Mouse (Mus musculus): ENCODE measurements around the gene Epb41. TPM values are rescaled to one million over a fixed set of nuclear protein-coding genes. Genes with fewer than 3 reads are reported as not detected.
A peak's percentile ranks its signal among the peaks of the same experiment; 100 is the strongest.

The Epb41 gene
- polyA plus RNA-seq, 1 experiment from 2014 or later: 208 TPM

DNA sequence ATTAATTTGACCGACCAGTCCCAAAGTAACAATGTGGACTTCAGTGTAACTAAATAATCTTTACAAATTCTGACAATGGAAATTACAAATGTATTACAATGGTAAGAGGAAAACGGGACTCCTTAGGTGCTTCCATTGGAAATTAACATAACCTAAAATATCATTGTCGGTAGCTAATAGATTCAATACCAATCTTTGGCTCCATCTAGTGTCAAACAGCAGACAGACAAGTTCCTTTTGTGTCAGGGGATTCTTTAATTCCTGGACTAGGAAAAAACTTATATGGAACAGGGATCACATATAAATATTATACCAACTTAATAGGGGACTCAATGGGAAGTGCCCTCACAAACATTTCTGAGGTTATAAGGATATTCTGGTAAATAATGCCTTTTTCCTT, 26.0 kb upstream of the Epb41 start:
- H3K27ac ChIP-seq (ENCODE audit: low read depth, low read length): no peak overlapping the region
- no peaks in the 10 kb centered on the region for H3K27me3 ChIP-seq (ENCODE audit: control insufficient read depth, insufficient read depth, low read length)
- H3K36me3 ChIP-seq (ENCODE audit: control insufficient read depth, insufficient read depth, low read length): no peaks in the 10 kb centered on the region
- ATAC-seq (ENCODE audit: low FRiP score) (no peak), DNase-seq (ENCODE audit: low spot score) (peak; percentile 11)
- WGBS: 44% methylated on average over 3 of the region's 3 CpGs
- no peak overlapping the region for H3K9ac ChIP-seq (ENCODE audit: low read depth, low read length)
- H3K9me3 ChIP-seq (ENCODE audit: control insufficient read depth, low read length): no peaks in the 10 kb centered on the region
- no peaks in the 10 kb centered on the region for H3K4me1 ChIP-seq (replicated peaks; ENCODE audit: control insufficient read depth, insufficient read depth, low read length)
- H3K4me3 ChIP-seq (ENCODE audit: low read depth, low read length): no peak overlapping the region
- no peak overlapping the region for H3K4me2 ChIP-seq (replicated peaks; ENCODE audit: low read depth, low read length)

DNA sequence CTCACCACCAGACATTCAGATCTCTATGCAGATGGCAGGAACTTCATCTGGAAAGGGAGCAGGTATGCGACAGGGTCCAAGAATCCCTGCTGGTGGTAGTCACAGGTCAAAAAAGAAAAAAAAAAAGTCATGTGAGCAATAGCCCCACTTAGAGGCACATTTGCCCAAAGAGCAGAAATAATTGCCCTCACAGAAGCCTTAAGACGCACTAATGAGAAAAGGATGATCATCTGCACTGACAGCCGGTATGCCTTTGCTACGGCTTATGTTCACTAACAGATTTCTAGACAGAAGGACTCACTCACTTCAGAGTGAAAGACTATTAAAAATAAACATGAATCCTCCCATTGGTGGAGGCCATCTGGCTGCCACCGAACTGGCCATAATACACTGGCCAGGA, 24.4 kb upstream of the Epb41 start:
- no peak overlapping the region for H3K4me2 ChIP-seq (replicated peaks; ENCODE audit: low read depth, low read length)
- no peak overlapping the region for H3K4me3 ChIP-seq (ENCODE audit: low read depth, low read length)
- WGBS: 78% methylated on average over 5 of the region's 5 CpGs
- no peak for DNase-seq (ENCODE audit: low spot score)
- no peaks in the 10 kb centered on the region for H3K27me3 ChIP-seq (ENCODE audit: control insufficient read depth, insufficient read depth, low read length)
- ATAC-seq (ENCODE audit: low FRiP score): no peak
- H3K9ac ChIP-seq (ENCODE audit: low read depth, low read length): no peak overlapping the region
- no peak overlapping the region for H3K27ac ChIP-seq (ENCODE audit: low read depth, low read length)
- no peaks in the 10 kb centered on the region for H3K36me3 ChIP-seq (ENCODE audit: control insufficient read depth, insufficient read depth, low read length)
- no peaks in the 10 kb centered on the region for H3K4me1 ChIP-seq (replicated peaks; ENCODE audit: control insufficient read depth, insufficient read depth, low read length)
- no peaks in the 10 kb centered on the region for H3K9me3 ChIP-seq (ENCODE audit: control insufficient read depth, low read length)

DNA sequence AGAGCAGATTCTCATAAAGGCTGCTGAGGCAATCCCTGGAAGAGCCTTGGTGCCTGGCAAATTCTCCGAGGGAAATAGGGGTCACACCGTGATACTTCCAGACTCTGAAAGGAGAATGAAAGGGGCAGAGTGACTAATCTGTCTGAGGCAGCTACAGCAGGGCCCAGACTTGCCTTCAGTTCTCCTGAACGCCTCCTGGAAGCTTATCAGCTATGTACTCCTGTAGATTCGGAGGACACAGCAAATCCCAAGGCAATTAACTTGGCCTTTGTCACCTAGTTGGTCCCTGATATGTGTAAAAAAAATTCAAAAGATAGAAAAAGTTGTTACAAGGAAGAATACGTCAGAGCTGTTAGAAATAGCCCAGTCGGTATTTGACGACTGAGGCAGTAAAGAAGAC, 19.9 kb upstream of the Epb41 start:
- Histone ChIP-seq H3K9me3 (ENCODE audit: control insufficient read depth, low read length) (no peaks in the 10 kb centered on the region), H3K9ac (ENCODE audit: low read depth, low read length) (no peak overlapping the region), H3K27ac (ENCODE audit: low read depth, low read length) (no peak overlapping the region), H3K27me3 (ENCODE audit: control insufficient read depth, insufficient read depth, low read length) (no peaks in the 10 kb centered on the region), H3K4me1 (replicated peaks; ENCODE audit: control insufficient read depth, insufficient read depth, low read length) (no peaks in the 10 kb centered on the region), H3K4me2 (replicated peaks; ENCODE audit: low read depth, low read length) (no peak overlapping the region), H3K36me3 (ENCODE audit: control insufficient read depth, insufficient read depth, low read length) (no peaks in the 10 kb centered on the region), H3K4me3 (ENCODE audit: low read depth, low read length) (no peak overlapping the region)
- 81% methylated on average over 7 of the region's 7 CpGs for WGBS
- DNase-seq (ENCODE audit: low spot score) (no peak), ATAC-seq (ENCODE audit: low FRiP score) (no peak)

DNA sequence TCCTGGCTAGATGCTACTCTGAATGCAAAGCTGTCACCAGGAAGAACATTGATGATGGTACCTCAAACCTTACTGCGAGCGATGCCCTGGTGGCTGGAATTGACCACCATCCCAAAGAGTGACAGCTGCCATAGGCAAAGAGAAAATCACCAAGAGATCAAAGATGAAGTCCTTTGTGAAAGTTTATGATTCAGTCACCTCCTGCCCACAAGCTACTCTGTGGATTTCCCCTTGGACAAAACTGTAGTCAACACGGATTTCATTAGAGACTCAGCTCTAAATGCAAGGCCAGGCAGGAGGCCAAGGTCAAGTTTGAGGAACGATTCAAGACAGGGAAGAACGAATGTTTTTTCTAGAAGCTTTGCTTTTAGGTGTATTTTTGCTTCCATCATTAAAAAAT, 18.8 kb upstream of the Epb41 start:
- H3K4me3 ChIP-seq (ENCODE audit: low read depth, low read length): no peak overlapping the region
- no peak for ATAC-seq (ENCODE audit: low FRiP score)
- 93% methylated on average over 5 of the region's 5 CpGs for WGBS

DNA sequence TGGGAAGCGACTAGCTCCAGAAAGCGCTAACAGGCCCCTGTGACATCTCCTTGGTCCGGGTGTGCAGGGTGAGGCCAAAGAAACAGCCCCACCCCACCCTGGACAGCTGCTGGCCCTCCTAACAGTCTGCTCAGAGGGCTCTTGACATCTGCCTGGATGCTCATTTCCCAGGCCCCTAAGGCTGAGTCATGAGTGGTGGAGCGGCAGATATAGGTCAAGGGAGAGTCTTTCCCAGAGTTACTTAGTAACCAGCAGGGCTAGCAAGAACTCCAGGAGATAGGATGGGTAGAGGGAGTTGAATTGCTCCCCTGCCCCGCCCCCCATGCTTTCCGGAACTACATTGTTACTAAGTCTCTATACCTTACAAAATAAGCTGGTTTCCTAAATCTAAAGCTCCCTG, 18.0 kb upstream of the Epb41 start:
- Histone ChIP-seq H3K27ac (ENCODE audit: low read depth, low read length) (no peak overlapping the region), H3K9me3 (ENCODE audit: control insufficient read depth, low read length) (no peaks in the 10 kb centered on the region), H3K4me3 (ENCODE audit: low read depth, low read length) (no peak overlapping the region), H3K9ac (ENCODE audit: low read depth, low read length) (no peak overlapping the region), H3K27me3 (ENCODE audit: control insufficient read depth, insufficient read depth, low read length) (no peaks in the 10 kb centered on the region), H3K36me3 (ENCODE audit: control insufficient read depth, insufficient read depth, low read length) (no peaks in the 10 kb centered on the region), H3K4me2 (replicated peaks; ENCODE audit: low read depth, low read length) (no peak overlapping the region), H3K4me1 (replicated peaks; ENCODE audit: control insufficient read depth, insufficient read depth, low read length) (no peaks in the 10 kb centered on the region)
- DNase-seq (ENCODE audit: low spot score) (no peak), ATAC-seq (ENCODE audit: low FRiP score) (no peak)
- 72% methylated on average over 6 of the region's 6 CpGs for WGBS

More for the DNA sequence above, 18.8 kb upstream of the Epb41 start:
- Histone ChIP-seq H3K9me3 (ENCODE audit: control insufficient read depth, low read length) (no peaks in the 10 kb centered on the region), H3K9ac (ENCODE audit: low read depth, low read length) (no peak overlapping the region), H3K4me2 (replicated peaks; ENCODE audit: low read depth, low read length) (no peak overlapping the region), H3K36me3 (ENCODE audit: control insufficient read depth, insufficient read depth, low read length) (no peaks in the 10 kb centered on the region), H3K4me1 (replicated peaks; ENCODE audit: control insufficient read depth, insufficient read depth, low read length) (no peaks in the 10 kb centered on the region), H3K27ac (ENCODE audit: low read depth, low read length) (no peak overlapping the region), H3K27me3 (ENCODE audit: control insufficient read depth, insufficient read depth, low read length) (no peaks in the 10 kb centered on the region)
- DNase-seq (ENCODE audit: low spot score): no peak

DNA sequence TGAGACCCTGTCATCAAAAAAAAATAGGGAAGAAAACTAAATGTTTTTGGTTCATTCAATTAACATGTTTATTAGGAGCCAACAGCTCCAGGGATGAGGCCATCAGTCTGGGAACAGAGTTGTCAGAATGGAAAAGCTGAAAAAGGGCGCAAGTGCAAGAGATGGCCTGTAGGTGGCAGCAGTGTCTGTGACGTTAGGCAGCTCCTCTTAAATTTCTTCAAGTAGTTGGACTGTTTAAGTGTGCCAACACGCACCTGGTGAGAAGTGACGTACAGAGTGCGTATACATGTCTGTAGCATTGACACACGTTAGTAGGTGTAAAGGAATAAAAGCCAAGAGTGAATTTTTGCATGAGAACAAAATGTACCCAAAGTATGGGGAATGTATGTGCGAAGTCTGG, 13.8 kb upstream of the Epb41 start:
- WGBS: 19% methylated on average over 7 of the region's 7 CpGs
- Histone ChIP-seq H3K9ac (ENCODE audit: low read depth, low read length) (no peak overlapping the region), H3K4me1 (replicated peaks; ENCODE audit: control insufficient read depth, insufficient read depth, low read length) (no peaks in the 10 kb centered on the region), H3K4me2 (replicated peaks; ENCODE audit: low read depth, low read length) (no peak overlapping the region), H3K9me3 (ENCODE audit: control insufficient read depth, low read length) (no peaks in the 10 kb centered on the region), H3K36me3 (ENCODE audit: control insufficient read depth, insufficient read depth, low read length) (no peaks in the 10 kb centered on the region), H3K4me3 (ENCODE audit: low read depth, low read length) (no peak overlapping the region), H3K27ac (ENCODE audit: low read depth, low read length) (no peak overlapping the region), H3K27me3 (ENCODE audit: control insufficient read depth, insufficient read depth, low read length) (no peaks in the 10 kb centered on the region)
- ATAC-seq (ENCODE audit: low FRiP score) (no peak), DNase-seq (ENCODE audit: low spot score) (peak; percentile 87)

DNA sequence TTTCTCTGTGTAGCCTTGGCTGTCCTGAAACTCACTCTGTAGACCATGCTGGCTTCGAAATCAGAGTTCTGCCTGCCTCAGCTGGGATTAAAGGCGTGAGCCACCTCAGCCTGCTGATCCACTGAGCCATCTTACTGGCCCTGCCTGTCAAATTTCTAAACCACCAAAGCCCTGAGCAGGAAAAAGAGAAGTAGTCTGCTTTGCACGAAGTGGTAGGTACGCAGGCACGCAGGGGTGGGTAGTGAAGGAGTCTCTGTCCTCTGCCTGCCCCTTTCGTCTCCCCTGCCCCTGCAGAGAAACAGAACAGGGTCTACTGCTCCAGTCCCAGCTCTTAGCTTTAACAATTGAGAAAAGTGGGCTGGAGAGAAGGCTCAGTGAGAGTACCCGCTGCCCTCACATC, 10.0 kb upstream of the Epb41 start:
- ATAC-seq (ENCODE audit: low FRiP score): no peak
- H3K9me3 ChIP-seq (ENCODE audit: control insufficient read depth, low read length): no peaks in the 10 kb centered on the region
- 85% methylated on average over 7 of the region's 7 CpGs for WGBS

DNA sequence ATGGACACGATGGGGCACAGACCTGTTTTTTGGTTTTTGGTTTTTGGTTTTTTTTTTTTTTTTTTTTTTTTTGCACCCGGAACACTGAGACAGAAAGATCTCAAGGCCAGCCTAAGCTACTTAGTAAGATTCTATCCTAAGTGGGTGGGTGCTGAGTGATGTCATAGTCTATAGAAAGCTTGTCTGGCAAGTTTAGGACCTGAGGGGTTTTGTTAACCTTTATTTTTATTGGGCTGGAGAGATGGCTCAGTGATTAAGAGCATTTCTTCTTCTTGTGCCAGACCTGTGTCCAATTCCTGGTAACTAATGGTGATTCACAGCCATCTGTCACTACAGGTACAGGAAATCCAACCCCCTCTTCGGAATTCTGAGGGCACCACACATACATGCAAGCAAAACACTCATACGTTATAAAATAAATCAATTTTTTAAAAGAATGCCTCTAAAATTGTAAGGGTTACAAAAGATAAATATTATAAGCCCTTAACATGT, 5.4 kb upstream of the Epb41 start:
- no peak for ATAC-seq (ENCODE audit: low FRiP score)
- no peaks in the 10 kb centered on the region for H3K36me3 ChIP-seq (ENCODE audit: control insufficient read depth, insufficient read depth, low read length)
- no peaks in the 10 kb centered on the region for H3K4me1 ChIP-seq (replicated peaks; ENCODE audit: control insufficient read depth, insufficient read depth, low read length)
- H3K4me3 ChIP-seq (ENCODE audit: low read depth, low read length): no peak overlapping the region
- no peak overlapping the region for H3K4me2 ChIP-seq (replicated peaks; ENCODE audit: low read depth, low read length)
- no peaks in the 10 kb centered on the region for H3K9me3 ChIP-seq (ENCODE audit: control insufficient read depth, low read length)
- WGBS: 77% methylated on average over 4 of the region's 4 CpGs
- peaks cover 3% of the 10 kb centered on the region; the same call in 1 of the 2 replicates for H3K27me3 ChIP-seq (ENCODE audit: control insufficient read depth, insufficient read depth, low read length)
- no peak overlapping the region for H3K9ac ChIP-seq (ENCODE audit: low read depth, low read length)
- DNase-seq (ENCODE audit: low spot score): no peak
- no peak overlapping the region for H3K27ac ChIP-seq (ENCODE audit: low read depth, low read length)

More for the DNA sequence above, 10.0 kb upstream of the Epb41 start:
- Histone ChIP-seq H3K4me1 (replicated peaks; ENCODE audit: control insufficient read depth, insufficient read depth, low read length) (no peaks in the 10 kb centered on the region), H3K4me2 (replicated peaks; ENCODE audit: low read depth, low read length) (no peak overlapping the region), H3K27ac (ENCODE audit: low read depth, low read length) (no peak overlapping the region), H3K27me3 (ENCODE audit: control insufficient read depth, insufficient read depth, low read length) (no peaks in the 10 kb centered on the region), H3K36me3 (ENCODE audit: control insufficient read depth, insufficient read depth, low read length) (no peaks in the 10 kb centered on the region), H3K9ac (ENCODE audit: low read depth, low read length) (no peak overlapping the region), H3K4me3 (ENCODE audit: low read depth, low read length) (no peak overlapping the region)
- DNase-seq (ENCODE audit: low spot score): no peak

DNA sequence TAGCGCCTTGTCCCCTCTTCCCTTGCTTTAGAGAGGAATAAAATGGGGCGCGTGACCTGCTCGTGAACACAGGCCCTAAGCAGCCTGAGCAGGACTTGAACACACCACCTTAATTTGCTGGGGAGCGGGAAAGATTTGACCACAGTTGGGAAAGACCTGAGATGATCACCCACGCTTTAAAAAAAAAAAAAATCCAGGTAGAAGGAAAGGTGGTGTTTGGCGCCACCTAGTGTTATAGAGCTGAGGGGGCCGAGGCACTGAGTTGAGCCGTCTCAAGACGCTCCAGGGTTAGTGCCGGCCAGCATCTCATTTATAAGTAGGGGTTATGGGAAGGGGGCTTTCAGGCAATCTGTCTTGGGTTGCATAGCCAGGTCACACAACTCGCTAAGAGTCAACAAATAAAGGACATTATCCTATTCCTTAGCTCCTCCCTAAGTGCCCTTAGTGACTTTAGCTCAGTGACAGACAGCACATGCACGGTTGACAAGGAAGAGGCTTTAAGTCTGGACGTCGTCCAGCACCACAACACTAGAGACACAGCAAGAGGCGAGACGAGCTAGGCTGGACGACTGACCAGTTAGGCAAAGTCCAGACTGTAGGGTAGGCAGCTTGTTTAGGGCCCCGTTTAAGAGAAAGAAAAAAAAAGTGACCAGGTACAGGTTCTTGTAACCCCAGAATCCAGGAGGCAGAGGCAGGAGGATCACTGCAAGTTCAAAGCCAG, 4.6 kb upstream of the Epb41 start:
- WGBS: 19% methylated on average over 19 of the region's 19 CpGs
- Histone ChIP-seq H3K4me3 (ENCODE audit: low read depth, low read length) (no peak overlapping the region), H3K9ac (ENCODE audit: low read depth, low read length) (no peak overlapping the region), H3K27me3 (ENCODE audit: control insufficient read depth, insufficient read depth, low read length) (peaks cover 3% of the 10 kb centered on the region; the same call in 1 of the 2 replicates), H3K9me3 (ENCODE audit: control insufficient read depth, low read length) (no peaks in the 10 kb centered on the region), H3K4me2 (replicated peaks; ENCODE audit: low read depth, low read length) (no peak overlapping the region), H3K27ac (ENCODE audit: low read depth, low read length) (no peak overlapping the region), H3K36me3 (ENCODE audit: control insufficient read depth, insufficient read depth, low read length) (no peaks in the 10 kb centered on the region), H3K4me1 (replicated peaks; ENCODE audit: control insufficient read depth, insufficient read depth, low read length) (no peaks in the 10 kb centered on the region)
- DNase-seq (ENCODE audit: low spot score): peak; percentile 86
- no peak for ATAC-seq (ENCODE audit: low FRiP score)

Measured in hindbrain, embryonic 11.5 days (tissue).